Mouse (Mus musculus) heart, embryonic 14.5 days (tissue): ENCODE results near the gene Pds5b. TPM values are rescaled to one million over a fixed set of nuclear protein-coding genes. Genes with fewer than 3 reads are reported as not detected.
"Not testable (repeated sequence)": the region's sequence is repeated elsewhere in the genome, so short reads cannot be mapped to it uniquely, and the experiment has no call there.

Experiments used
- ATAC-seq: fragments of 200-750 bp; cut with Nextera tagmentation; 2 replicates; pipeline ENCODE4 v1.8.0; 2017; ENCODE audit warnings: low read depth, moderate TSS enrichment; ENCODE audit not compliant: insufficient number of reproducible peaks, insufficient read depth, low FRiP score
- H3K27ac ChIP-seq, 2 experiments: fragments of 200-500 bp in 1 of 2; fragments of 300-500 bp in 1 of 2; sonication (generic) in 1 of 2; replicated peaks in 1 of 2; 2 replicates each; pipeline ENCODE4 v1.5.1; 2012 to 2014; ENCODE audit warnings: low read depth in 2 of 2, low read length in 2 of 2, control low read depth in 1 of 2, mild to moderate bottlenecking in 1 of 2, mixed read lengths in 1 of 2; ENCODE audit not compliant: control insufficient read depth in 1 of 2, insufficient read depth in 1 of 2
- H3K27me3 ChIP-seq: fragments of 300-500 bp; sonication (generic); 2 replicates; pipeline ENCODE4 v1.6.1; 2014; ENCODE audit warnings: mild to moderate bottlenecking, low read length, control low read depth; ENCODE audit not compliant: control insufficient read depth, insufficient read depth
- H3K36me3 ChIP-seq: fragments of 300-500 bp; sonication (generic); 2 replicates; pipeline ENCODE4 v1.6.1; 2014; ENCODE audit warnings: mild to moderate bottlenecking, control low read depth, low read length, mixed read lengths; ENCODE audit not compliant: control insufficient read depth, insufficient read depth
- H3K4me1 ChIP-seq, 2 experiments: fragments of 200-500 bp in 1 of 2; fragments of 300-500 bp in 1 of 2; sonication (generic) in 1 of 2; 2 replicates each; pipeline ENCODE4 v1.6.1; 2012 to 2014; ENCODE audit warnings: low read length in 2 of 2, control low read depth in 1 of 2, mixed read lengths in 1 of 2; ENCODE audit not compliant: control insufficient read depth in 2 of 2, insufficient read depth in 2 of 2
- H3K4me2 ChIP-seq: fragments of 300-500 bp; sonication (generic); 2 replicates; pipeline ENCODE4 v1.6.1; 2014; ENCODE audit warnings: mild to moderate bottlenecking, low read length
- H3K4me3 ChIP-seq, 2 experiments: fragments of 200-500 bp in 1 of 2; fragments of 300-500 bp in 1 of 2; sonication (generic) in 1 of 2; 2 replicates each; pipeline ENCODE4 v1.5.1; 2012 to 2014; ENCODE audit warnings: low read length in 2 of 2, mild to moderate bottlenecking in 2 of 2, control low read depth in 1 of 2, low read depth in 1 of 2, moderate library complexity in 1 of 2; ENCODE audit not compliant: control insufficient read depth in 1 of 2, insufficient read depth in 1 of 2
- H3K9ac ChIP-seq: fragments of 300-500 bp; sonication (generic); 2 replicates; pipeline ENCODE4 v1.6.1; 2014; ENCODE audit warnings: mild to moderate bottlenecking, low read length
- H3K9me3 ChIP-seq: fragments of 300-500 bp; sonication (generic); 2 replicates; pipeline ENCODE4 v1.6.1; 2016; ENCODE audit warnings: low read length, control low read depth; ENCODE audit not compliant: control insufficient read depth
- WGBS: fragments of 180-500 bp; shearing (Covaris S2); extraction: QIAGEN DNeasy Blood & Tissue Kit; methylation state at CpG from one replicate; pipeline ENCODE4 v1.1.7; 2014; 5-methylcytosine and 5-hydroxymethylcytosine counted together
- polyA plus RNA-seq: library from polyadenylated mRNA; unstranded; fragments of >200 nt; fragmentation: Nextera tagmentation; extraction: Ambion mirVana; gene quantifications from 2 replicates; pipeline ENCODE4 v1.2.1, GENCODE M21; 2014

Pds5b gene
- polyA plus RNA-seq, 1 experiment from 2014 or later, result 23.4 TPM

DNA sequence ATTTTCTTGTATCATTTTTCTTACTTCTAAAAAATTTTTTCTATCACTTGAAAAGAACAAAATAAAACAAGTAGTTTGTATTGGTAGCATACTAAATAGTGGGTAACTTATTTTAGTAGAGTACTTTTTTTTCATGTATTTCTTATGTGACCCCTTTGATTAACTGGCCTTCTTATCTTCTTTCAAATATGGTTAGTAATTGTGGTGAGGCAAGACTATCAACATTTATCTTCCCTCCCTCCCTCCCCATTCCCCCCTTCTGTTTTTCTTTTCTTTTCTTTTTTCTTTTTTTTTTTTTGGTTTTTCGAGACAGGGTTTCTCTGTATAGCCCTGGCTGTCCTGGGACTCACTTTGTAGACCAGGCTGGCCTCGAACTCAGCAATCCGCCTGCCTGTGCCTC is 63.5 kb downstream of the Pds5b start:
- not testable (repeated sequence) for H3K9me3 ChIP-seq, H3K4me3 ChIP-seq, ATAC-seq, H3K27ac ChIP-seq, H3K27me3 ChIP-seq, H3K4me2 ChIP-seq, H3K9ac ChIP-seq, H3K4me1 ChIP-seq
- peaks cover 42% of the 10 kb centered on the region for H3K36me3 ChIP-seq
- WGBS, result 96% methylated on average over 3 of the region's 3 CpGs

DNA sequence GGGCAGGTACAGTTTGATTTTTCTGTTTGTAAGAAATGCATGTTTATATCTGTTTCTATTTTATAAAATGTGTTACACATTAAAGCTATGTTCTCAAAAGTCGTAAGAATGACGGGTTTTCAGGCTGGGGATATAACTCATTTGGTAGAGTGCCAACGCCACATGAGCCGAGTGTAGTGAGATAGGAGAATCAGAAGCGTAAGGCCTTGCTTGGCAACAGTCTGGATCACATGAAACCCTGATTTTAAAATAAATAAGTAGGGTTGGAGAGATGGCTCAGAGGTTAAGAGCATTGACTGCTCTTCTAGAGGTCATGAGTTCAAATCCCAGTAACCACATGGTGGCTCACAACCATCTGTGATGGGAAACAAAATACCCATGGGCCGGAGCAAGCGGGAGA is 65.8 kb downstream of the Pds5b start:
- H3K4me3 ChIP-seq, result no peak overlapping the region
- no peaks in the 10 kb centered on the region for H3K4me1 ChIP-seq
- H3K4me2 ChIP-seq, result no peak overlapping the region
- H3K9ac ChIP-seq, result no peak overlapping the region
- H3K9me3 ChIP-seq, result no peaks in the 10 kb centered on the region
- ATAC-seq, result no peak
- H3K36me3 ChIP-seq, result peaks cover 38% of the 10 kb centered on the region
- H3K27ac ChIP-seq, result no peak overlapping the region
- H3K27me3 ChIP-seq, result no peaks in the 10 kb centered on the region
- WGBS, result 89% methylated on average over 7 of the region's 7 CpGs

DNA sequence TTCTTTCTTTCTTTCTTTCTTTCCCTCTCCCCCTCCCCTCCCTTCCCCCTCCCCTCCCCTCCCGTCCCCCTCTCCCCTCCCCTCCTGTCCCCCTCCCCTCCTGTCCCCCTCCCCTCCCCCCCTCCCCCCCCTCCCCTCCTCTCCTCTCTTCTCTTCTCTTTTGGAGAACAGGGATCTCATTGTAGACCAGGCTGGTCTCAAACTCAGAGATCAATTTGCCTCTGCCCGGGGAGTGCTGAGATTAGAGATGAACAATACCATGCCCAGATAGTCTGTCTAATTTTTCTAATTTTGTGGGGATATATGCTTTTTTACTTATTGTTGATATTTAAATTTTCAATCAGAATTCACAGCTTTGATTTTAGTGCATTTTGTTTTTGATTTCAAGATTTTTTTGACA is 67.1 kb downstream of the Pds5b start:
- no peaks in the 10 kb centered on the region for H3K9me3 ChIP-seq
- no peaks in the 10 kb centered on the region for H3K27me3 ChIP-seq
- no peak overlapping the region for H3K9ac ChIP-seq
- H3K27ac ChIP-seq, result no peak overlapping the region
- no peak overlapping the region for H3K4me2 ChIP-seq
- WGBS, result 93% methylated on average over 1 of the region's 2 CpGs
- no peak overlapping the region for H3K4me3 ChIP-seq
- no peaks in the 10 kb centered on the region for H3K4me1 ChIP-seq
- no peak for ATAC-seq
- peaks cover 39% of the 10 kb centered on the region for H3K36me3 ChIP-seq

DNA sequence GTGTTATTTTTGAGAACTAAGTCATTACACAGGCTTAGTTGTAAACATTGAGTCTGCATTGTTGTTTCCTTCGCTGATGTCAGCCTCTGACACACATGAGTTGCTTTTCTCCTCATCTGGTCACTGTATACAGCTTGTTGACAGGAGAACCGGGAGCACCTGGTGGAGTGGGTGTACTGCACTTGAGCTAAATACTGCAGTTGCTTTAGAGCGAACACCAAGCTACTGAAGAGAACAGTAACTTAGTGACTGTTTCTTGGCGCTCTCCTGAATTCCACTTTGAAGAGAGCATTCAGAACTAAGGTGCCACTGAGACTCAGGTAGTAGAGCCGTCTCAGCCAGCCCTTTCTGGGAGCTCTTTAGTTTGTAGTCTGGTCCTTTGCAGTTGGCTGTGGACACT is 83.1 kb downstream of the Pds5b start:
- WGBS, result 52% methylated on average over 5 of the region's 5 CpGs
- Histone ChIP-seq H3K9ac (no peak overlapping the region), H3K9me3 (no peaks in the 10 kb centered on the region), H3K4me3 (no peak overlapping the region), H3K27me3 (no peaks in the 10 kb centered on the region), H3K36me3 (peaks cover 46% of the 10 kb centered on the region), H3K4me1 (no peaks in the 10 kb centered on the region), H3K27ac (no peak overlapping the region), H3K4me2 (no peak overlapping the region)
- no peak for ATAC-seq

DNA sequence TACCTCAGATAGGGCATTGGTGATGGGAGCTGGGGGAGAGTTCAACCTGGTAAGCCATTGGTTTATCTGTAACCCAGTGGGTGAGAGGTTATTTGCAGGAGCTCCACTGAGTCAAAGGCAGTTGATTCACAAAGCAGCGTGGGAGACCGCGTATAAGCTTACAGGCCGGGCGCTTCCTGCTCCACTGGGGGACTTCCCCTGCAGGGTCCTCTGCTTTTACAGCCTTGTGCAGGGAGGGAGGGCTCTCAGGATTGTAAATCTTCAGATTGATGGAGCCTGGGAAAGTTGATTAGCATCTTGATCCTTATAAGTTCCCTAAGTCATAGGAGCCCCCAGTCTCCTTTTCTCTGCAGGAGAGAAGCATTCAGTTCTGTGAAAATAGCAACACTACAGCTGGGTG is 98.9 kb downstream of the Pds5b start:
- Histone ChIP-seq H3K4me1 (0 out of 4 replicates have a peak, but pooled peaks cover 0 to 5% of the 10 kb centered on the region in 2 experiments), H3K9ac (no peak overlapping the region), H3K4me2 (no peak overlapping the region), H3K4me3 (no peak overlapping the region), H3K27me3 (no peaks in the 10 kb centered on the region), H3K36me3 (peaks cover 26% of the 10 kb centered on the region), H3K27ac (no peak overlapping the region), H3K9me3 (no peaks in the 10 kb centered on the region)
- no peak for ATAC-seq
- WGBS, result 52% methylated on average over 5 of the region's 5 CpGs

DNA sequence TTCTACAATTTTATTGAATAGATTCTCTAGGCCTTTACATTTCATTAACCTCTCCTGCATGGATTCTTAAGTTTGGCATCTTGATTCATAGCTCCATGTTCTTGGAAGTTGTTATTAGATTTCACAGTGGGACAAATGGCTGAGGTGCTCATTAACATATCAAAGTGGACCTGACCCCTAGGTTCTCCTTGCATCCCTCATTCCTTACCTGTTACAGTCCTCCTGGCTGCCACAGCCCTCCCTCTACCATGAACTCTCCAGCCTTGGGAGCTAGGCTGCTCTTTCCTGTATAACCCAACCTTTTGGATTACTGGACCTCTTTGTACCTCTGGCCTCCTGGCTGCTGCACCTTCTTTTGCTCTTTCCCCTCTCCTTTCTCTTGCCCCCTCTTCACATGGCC is 99.5 kb downstream of the Pds5b start:
- Histone ChIP-seq H3K4me2 (no peak overlapping the region), H3K27ac (no peak overlapping the region), H3K4me3 (no peak overlapping the region), H3K27me3 (no peaks in the 10 kb centered on the region), H3K9ac (no peak overlapping the region), H3K9me3 (no peaks in the 10 kb centered on the region), H3K36me3 (peaks cover 32% of the 10 kb centered on the region), H3K4me1 (0 out of 4 replicates have a peak, but pooled peaks cover 0 to 5% of the 10 kb centered on the region in 2 experiments)
- ATAC-seq, result no peak

DNA sequence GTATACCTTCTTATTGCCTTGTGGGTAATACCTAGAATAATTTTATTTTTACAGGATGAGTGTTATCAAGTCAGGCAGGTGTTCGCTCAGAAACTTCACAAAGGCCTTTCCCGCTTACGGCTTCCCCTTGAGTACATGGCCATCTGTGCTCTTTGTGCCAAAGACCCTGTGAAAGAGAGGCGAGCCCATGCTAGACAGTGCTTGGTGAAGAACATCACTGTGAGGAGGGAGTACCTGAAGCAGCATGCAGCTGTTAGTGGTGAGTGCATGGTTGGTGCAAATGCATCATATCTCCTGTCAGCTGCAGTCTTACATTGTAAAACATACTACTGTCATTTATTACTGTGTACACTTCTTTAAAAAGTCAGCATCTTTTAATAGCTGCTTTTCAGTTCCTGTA is 114.7 kb downstream of the Pds5b start:
- H3K36me3 ChIP-seq, result peaks cover 81% of the 10 kb centered on the region
- no peak overlapping the region for H3K9ac ChIP-seq
- no peaks in the 10 kb centered on the region for H3K9me3 ChIP-seq
- peaks cover 0 to 4% of the 10 kb centered on the region in 2 experiments; a peak in 1 of 4 replicates for H3K4me1 ChIP-seq
- no peak for ATAC-seq
- WGBS, result 96% methylated on average over 4 of the region's 4 CpGs
- no peaks in the 10 kb centered on the region for H3K27me3 ChIP-seq
- H3K27ac ChIP-seq, result no peak overlapping the region
- H3K4me2 ChIP-seq, result no peak overlapping the region
- no peak overlapping the region for H3K4me3 ChIP-seq

DNA sequence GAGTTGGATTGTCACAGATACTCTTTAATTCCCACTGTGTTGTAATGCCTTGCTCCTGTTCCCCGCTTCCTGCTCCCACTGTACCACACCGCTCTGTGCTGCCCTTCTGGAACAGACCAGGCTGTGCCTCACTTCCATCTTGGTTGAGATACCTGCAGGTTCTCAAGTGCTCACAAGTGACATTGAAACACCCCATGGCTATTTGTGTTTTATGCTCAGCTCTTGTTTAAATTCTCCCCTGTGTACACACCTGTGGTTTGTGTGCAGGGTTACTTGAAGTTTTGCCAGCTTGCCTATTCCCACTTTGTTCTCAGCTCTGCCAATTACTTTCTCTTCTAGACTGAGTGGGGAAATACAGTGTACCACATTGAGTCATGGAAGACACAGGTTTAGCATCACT is 115.5 kb downstream of the Pds5b start:
- no peak for ATAC-seq
- WGBS, result 98% methylated on average over 2 of the region's 2 CpGs
- no peak overlapping the region for H3K4me3 ChIP-seq
- peaks cover 79% of the 10 kb centered on the region for H3K36me3 ChIP-seq
- peaks cover 0 to 4% of the 10 kb centered on the region in 2 experiments; a peak in 1 of 4 replicates for H3K4me1 ChIP-seq
- no peak overlapping the region for H3K4me2 ChIP-seq
- no peak overlapping the region for H3K27ac ChIP-seq
- H3K27me3 ChIP-seq, result no peaks in the 10 kb centered on the region
- H3K9ac ChIP-seq, result no peak overlapping the region
- H3K9me3 ChIP-seq, result no peaks in the 10 kb centered on the region
